Mouse (Mus musculus) T-cell, adult 2 months (primary cell): ENCODE measurements around the gene Mab21l2.

ENCODE experiments used
- DNase-seq: peaks from one replicate; pipeline ENCODE4 v3.0.0; 2022; ENCODE audit warnings: low spot score

Mab21l2 gene

DNA sequence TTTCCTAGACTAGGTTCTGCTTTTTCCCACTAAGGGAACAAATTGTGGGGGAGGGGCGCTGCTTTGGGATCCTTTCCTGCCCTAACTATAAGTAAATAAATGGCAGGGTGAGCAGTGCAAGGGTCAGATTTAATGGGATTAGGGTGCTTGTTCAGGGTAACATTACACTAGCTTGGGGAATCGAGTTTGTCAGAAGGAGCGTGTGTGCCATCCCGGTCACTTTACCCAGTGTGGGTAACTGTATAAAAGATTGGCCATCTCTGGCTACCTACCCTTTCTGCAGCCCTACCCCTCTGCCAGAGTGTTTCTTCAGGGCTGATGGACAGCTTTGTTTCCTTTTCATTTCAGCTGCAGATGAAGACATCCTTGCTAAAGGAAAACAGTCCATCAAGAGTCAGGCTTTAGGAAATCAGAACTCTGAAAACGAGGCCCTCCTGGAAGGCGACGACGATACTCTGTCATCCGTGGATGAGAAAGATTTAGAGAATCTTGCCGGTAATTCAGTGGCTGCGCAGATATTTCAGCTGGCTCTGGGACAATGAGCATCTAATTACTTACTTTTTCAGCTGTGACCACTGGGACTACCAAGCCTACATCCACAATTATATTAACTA lies 8.8 kb downstream of the Mab21l2 start:
- no peak for DNase-seq

DNA sequence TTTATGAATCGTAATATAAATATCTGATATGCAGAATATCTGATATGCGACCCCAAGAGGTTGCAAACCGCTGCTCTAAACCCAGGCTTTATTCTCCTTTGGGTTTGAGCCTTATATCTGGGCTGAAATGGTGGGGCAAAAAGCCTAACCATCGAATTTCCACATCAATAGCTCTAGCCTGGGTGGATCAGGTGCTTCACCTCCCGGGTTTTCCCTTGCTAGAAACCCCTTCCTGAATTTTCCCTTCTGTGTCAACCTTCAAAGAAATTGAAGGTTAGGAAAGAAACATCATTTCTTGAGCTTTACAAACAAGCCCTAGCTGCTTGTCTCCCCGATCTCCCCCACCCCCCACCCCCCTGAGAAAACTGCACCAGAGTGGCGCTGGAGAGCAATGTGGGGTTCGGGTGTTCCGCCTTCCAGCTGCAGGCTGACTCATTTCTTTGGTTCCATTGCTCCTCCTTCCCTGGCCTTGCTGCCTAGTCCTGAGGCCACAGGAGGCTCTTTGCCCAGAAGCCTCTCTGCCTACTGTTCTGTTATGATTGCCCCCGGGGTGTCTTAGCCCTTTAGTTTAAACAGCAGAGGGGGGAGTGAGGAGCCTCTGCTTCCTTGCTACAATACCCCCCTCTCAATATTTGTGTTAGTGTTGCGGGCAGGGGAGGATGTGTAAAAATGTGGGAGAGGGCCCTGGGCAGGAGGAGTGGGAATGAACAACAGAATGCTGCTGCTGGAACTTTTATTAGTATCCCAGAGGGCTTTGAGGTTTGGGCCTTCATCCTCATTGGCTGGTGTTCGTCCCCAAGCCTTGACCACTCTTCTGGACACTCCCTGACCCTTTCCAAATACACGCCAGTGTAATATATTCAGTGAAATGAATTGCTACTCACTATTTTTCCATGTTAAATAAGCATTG lies 9.5 kb downstream of the Mab21l2 start:
- no peak for DNase-seq

DNA sequence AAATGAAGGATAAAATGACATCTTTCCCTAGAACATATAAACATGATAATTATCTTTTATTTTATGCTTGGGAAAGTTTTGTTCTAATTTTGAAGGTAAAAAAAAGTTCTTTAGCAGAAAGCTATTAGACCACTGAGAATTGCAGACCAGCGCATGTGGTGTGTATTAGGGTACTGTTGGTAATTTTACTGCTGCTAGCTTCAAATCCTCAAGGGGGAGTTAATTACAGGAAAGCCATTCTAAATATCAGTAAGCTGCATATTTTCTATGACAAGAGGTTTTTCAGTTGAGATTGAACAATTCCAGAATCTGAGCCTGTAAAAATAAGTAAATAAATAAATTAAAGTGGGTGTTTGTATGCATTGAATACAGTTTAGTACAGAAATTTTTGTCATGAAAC lies 11.7 kb downstream of the Mab21l2 start:
- DNase-seq = no peak

DNA sequence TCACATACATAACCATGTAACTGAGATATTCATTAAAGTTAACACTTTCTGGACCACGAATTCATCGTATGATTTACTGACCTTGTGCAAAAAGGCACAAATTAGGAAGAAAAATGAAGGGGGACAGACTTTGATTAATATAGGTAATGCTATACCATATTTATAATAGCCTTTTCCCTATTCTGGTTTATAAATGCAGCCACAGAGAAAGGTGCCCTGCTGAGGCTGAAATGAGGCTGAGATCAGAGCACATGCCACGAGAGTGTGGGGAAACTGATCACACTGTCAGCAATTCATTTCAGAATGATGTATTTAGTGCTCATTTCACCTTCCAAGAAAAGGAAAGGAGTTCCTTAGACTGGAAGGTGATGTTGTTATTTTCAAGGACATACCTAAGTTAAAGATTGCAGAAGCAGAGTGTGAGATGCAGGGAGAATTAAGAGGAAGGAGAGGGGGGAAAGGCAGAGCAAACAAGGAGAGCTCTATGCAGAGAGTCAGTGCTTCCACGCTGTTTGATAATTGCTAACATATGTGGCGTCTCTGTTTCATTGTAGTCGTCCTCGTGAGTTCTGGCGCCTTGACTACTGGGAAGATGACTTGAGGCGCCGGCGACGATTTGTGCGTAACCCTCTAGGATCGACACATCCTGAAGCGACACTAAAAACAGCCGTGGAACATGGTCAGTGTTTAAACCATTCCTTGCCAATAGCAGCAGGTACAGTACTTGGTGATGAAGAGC lies 16.7 kb downstream of the Mab21l2 start:
- DNase-seq = no peak

DNA sequence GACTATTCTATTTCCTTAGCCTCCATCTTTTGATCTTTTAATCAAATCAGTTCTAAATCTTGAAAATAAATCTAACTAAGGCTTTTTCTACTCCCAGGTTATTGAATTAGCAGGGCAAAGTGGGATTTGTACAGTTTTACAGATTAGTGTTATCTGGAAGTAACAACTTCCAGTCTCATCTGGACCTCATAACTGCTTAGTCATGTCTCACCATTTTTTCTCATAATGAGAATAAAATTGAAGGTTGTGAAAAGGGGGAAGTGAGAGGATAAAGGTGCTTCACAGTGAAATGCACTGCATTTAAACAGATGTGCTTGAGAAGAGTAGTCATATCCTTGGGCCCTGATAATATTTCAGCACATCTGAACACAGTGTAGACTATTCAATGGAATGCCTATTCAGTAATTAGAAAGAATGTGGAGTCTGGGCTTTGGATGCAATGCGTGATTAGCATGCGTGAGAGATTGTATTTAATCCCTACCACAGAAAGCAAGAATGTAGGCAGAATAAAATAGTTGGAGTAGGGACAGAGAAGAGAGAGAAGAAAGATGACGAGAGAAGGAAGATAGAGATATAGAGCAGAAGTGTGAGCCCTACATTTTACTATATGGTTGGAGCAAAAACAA lies 25.4 kb downstream of the Mab21l2 start:
- no peak for DNase-seq

DNA sequence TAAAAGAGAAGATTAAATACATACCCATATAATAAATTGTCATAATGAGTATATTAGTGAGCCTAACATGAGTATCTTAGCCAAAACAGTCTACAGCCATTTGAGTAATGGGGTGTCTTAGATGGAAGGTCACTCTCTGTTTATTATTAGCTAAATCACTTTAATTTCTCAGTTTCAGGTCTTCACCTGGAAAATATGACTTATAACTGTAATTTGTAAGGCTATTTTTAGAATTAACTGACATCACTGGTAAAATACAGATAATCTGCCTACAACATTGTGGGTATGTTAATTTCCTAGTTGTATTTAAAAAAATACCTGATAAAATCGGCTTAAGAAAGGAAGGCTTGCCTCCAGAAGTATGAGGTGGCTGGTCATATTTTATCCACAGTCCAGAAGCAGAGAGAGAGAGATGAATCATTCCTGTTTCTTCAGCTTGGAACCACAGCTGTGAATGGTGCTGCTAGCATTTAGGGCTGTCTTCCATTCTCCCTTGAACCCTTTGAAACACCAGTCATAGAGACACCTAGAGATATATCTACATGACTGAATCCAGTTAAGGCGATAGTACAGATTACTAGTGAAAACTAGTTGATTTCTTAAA lies 29.8 kb downstream of the Mab21l2 start:
- DNase-seq = no peak

DNA sequence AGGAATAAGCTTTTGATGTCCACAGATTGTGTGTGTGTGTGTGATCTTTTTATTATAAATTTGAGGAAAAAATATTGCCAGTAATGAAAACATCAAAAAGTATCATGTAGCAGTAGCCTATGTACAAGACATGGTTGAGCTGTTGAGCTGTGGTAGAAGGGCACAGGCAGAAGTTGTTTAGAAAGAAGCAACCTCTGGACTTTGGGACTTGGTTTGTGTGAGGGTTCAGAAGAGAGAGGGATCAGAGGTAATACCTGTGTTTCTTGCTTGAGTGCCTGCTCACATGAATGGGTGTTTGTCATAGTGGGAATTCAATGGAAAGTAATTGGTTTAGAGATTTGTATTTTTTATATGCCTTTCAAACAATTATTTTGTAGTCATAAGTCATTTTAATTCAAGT lies 47.8 kb downstream of the Mab21l2 start:
- DNase-seq = no peak
